Mouse (Mus musculus) ZHBTc4 (cell line): Measurements from ENCODE around the gene Eif2b1.
"Not testable (repeated sequence)": the region's sequence is repeated elsewhere in the genome, so short reads cannot be mapped to it uniquely, and the experiment has no call there.

Source experiments
- DNase-seq: peaks from one replicate; pipeline ENCODE4 v3.0.0-alpha.2; 2011; ENCODE audit warnings: low read depth, low spot score

Eif2b1 gene

GRCm38 (mm10) chr5:124550737-124551136 lies 28.2 kb downstream of the Eif2b1 start:
- DNase-seq, result not testable (repeated sequence)

- no peak for DNase-seq
Measured at GRCm38 (mm10) chr5:124541602-124541973, 37.3 kb downstream of the Eif2b1 start.

GRCm38 (mm10) chr5:124540905-124541601 lies 37.9 kb downstream of the Eif2b1 start:
- DNase-seq, result peak; percentile 59

GRCm38 (mm10) chr5:124540383-124540786 lies 38.5 kb downstream of the Eif2b1 start, which contains the start of gene Tmed2:
Gene Tmed2, plus strand, starts transcription at chr5:124540695.
- DNase-seq, result peak; percentile 98

- DNase-seq, result no peak
Measured at GRCm38 (mm10) chr5:124539905-124540304, 39.0 kb downstream of the Eif2b1 start.

GRCm38 (mm10) chr5:124538813-124539792 lies 39.8 kb downstream of the Eif2b1 start:
- peak; percentile 78 for DNase-seq

GRCm38 (mm10) chr5:124536776-124537175 lies 42.2 kb downstream of the Eif2b1 start:
- peak; percentile 64 for DNase-seq

- no peak for DNase-seq
Measured at GRCm38 (mm10) chr5:124535016-124535415, 43.9 kb downstream of the Eif2b1 start.

- DNase-seq, result peak; percentile 43
Measured at GRCm38 (mm10) chr5:124532451-124532850, 46.5 kb downstream of the Eif2b1 start.

- no peak for DNase-seq
Measured at GRCm38 (mm10) chr5:124531583-124531930, 47.4 kb downstream of the Eif2b1 start.

GRCm38 (mm10) chr5:124530655-124531582 lies 48.0 kb downstream of the Eif2b1 start, which contains the start of gene Rilpl1:
Gene Rilpl1, minus strand, starts transcription at chr5:124531391.
- DNase-seq, result peak; percentile 82

- DNase-seq, result no peak
Measured at GRCm38 (mm10) chr5:124529697-124530096, 49.2 kb downstream of the Eif2b1 start.

GRCm38 (mm10) chr5:124529191-124529651 lies 49.7 kb downstream of the Eif2b1 start:
- peak; percentile 49 for DNase-seq

- no peak for DNase-seq
Measured at GRCm38 (mm10) chr5:124528791-124529190, 50.1 kb downstream of the Eif2b1 start.

- DNase-seq, result no peak
Measured at GRCm38 (mm10) chr5:124528351-124528750, 50.6 kb downstream of the Eif2b1 start.

- DNase-seq, result no peak
Measured at GRCm38 (mm10) chr5:124524943-124525342, 54.0 kb downstream of the Eif2b1 start.

- peak; percentile 51 for DNase-seq
Measured at GRCm38 (mm10) chr5:124523032-124523431, 55.9 kb downstream of the Eif2b1 start.

GRCm38 (mm10) chr5:124521588-124521987 lies 57.3 kb downstream of the Eif2b1 start:
- no peak for DNase-seq
